Mouse (Mus musculus) testis, adult 2 months (tissue): ENCODE measurements at regions not wholly inside any gene's neighbourhood (a gene's known extent, or its start where the extent isn't known, plus 50 kb on each side); places are given as distances from the start of the nearest gene placed in this dataset.

ENCODE experiments used
- CTCF ChIP-seq: fragments of 200-500 bp; IDR thresholded peaks from 2 replicates; pipeline ENCODE4 v1.5.1; 2012; ENCODE audit warnings: low read depth, mild to moderate bottlenecking, inconsistent platforms, low read length, moderate library complexity; ENCODE audit not compliant: control insufficient read depth, insufficient read depth, insufficient replicate concordance
- POLR2A ChIP-seq: fragments of 200-500 bp; IDR thresholded peaks from 2 replicates; pipeline ENCODE4 v1.6.1; 2012; ENCODE audit warnings: low read depth, mild to moderate bottlenecking, inconsistent platforms, low read length, moderate library complexity; ENCODE audit not compliant: control insufficient read depth

DNA sequence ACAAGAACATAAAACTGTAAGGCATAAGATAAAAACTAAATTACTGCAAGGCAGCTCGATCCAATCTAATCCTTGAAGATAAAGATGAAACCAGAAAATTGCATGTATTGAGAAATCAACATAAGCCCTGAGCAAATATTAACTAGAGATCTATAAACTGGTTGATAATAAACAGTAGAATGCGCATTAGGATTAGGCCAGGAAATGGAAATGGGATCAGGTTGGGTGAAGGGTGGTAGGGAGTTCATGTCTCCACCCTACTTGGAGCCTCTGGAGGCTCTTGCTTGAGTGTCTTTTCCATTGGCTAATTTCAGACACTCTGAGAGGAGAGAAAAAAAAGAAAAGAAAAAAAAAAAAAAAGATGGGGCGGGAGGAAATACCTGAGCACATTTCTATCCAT, 359.4 kb upstream of the Klhl29 start:
- TF ChIP-seq POLR2A (no peak), CTCF (no peak)
